Mouse (Mus musculus) kidney, postnatal 4 days (tissue): Measurements from ENCODE around the gene Klf1.

ENCODE experiments used
- DNase-seq, 2 experiments: peaks; one replicate each; pipeline ENCODE4 v3.0.0; 2021; ENCODE audit warnings: mixed read lengths in 2 of 2

Klf1 gene

GRCm38 (mm10) chr8:84901752-84902151 is at the start of gene Klf1:
Gene Klf1, plus strand, starts transcription at chr8:84901928.
- no peak for DNase-seq

DNA sequence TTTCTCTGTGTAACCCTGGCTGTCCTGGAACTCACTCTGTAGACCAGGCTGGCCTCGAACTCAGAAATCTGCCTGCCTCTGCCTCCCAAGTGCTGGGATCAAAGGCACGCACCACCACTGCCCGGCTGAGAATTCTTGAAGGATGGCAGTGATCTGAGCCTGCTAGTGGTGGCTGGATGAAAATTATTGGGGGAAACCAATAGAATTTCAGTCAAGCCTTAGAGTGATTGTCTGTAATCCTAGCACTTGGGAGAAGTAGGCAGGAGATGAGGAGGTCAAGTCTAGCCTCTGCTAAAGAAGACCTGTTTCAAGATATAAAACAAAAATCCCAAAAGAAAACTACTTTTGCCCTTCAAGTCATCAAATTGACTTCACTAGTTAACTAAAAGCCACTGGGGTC is 45.3 kb upstream of the Klf1 start:
- DNase-seq = no peak

GRCm38 (mm10) chr8:84856864-84857441 is 44.8 kb upstream of the Klf1 start, which contains the start of gene Farsa:
Gene Farsa, plus strand, starts transcription at chr8:84856989.
- DNase-seq = peak; percentile 94 to 96

GRCm38 (mm10) chr8:84871376-84872308 is 30.1 kb upstream of the Klf1 start, which contains the start of gene Syce2:
Gene Syce2, plus strand, starts transcription at chr8:84872111.
- peak; percentile 91 to 94 for DNase-seq

GRCm38 (mm10) chr8:84872309-84872965 is 29.3 kb upstream of the Klf1 start:
- peak; percentile 52 to 70 for DNase-seq

DNA sequence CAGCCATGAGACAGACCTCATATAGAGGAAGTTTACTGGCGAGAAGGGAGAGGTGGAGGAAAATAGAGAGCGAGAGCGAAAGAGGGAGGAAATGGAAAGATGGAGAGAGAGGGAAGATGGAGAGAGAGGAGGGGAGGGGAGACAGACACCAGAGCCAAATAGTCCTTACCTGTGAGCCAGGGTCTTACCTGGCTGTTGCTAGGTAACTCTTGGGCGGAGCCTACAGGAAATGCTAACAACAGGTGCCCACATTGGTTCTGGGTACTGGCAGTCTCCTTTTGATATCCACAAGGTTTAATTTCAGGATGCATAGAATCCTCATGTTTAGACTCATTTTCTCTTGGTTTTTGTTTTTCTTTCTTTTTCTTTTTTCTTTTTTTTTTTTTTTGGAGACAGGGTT is 28.7 kb upstream of the Klf1 start:
- no peak for DNase-seq

DNA sequence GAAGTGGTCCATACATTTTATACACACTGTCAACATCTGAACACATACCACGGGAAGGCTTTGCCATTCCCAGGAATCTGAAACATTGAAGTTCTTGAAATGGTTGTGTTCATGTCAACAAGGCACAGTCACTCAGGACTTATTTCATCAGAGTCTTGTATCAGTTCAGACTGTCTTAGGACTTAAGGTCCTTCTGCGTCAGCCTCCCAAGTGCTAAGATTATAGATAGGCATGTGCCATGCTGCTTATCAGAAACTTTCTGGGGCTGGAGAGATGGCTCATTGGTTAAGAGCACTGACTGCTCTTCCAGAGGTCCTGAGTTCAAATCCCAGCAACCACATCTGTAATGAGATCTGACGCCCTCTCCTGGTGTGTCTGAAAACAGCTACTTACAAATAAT is 27.4 kb upstream of the Klf1 start:
- DNase-seq = no peak

DNA sequence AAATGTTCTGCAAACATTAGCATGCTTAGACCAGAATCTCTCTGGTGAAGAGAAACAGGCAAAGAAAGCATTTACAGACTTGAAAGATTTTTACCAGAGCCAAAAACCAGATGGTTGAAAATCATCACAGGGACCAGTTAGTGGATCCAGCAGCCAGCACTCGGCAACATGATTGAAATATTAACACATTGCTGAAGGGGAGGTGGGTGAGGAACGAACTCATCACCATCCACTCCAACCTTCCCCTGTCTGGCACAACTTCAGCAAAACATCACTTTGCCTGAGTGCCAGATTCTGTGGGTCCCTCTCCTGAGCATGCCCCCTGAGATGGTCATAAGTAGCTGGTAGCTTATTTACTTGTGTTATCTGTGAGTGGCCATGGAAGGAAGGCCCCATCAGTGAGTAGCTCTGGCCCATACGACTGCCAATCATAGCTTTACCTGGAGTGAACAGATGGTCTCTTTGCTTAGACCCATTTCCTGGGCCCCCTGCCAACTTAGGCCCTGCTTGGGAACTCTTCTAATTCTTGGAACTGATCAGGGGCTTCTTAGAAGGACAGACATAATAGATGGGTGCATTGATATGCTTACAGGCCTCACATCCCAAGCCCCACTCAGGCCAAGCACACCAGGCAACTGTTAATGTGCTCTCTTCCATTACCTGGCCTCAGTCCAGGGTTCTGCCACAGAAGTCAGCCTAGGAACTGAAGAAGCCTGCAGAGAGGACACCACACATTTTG is 24.3 kb upstream of the Klf1 start:
- no peak for DNase-seq

DNA sequence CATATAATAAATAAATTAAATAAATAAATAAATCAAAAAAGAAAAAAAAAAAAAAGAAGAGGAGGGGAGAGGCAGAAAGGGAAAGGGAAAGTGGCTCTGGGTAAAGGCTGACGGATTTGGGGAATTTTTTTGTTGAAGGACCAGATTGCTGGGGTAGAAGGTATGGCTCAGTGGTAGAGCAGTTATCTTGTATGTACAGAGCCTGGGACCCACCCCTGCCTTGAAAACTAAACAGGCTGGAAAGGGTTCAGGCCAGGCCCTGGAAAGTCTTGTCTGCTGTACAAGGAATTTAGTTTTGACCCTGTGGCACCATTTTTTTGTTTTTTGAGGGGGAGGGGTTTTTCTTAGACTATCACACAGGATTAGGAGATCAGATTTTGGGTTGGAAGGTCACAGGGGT is 22.8 kb upstream of the Klf1 start:
- no peak for DNase-seq

- DNase-seq = no peak
Measured at GRCm38 (mm10) chr8:84884728-84885127, 17.0 kb upstream of the Klf1 start.

DNA sequence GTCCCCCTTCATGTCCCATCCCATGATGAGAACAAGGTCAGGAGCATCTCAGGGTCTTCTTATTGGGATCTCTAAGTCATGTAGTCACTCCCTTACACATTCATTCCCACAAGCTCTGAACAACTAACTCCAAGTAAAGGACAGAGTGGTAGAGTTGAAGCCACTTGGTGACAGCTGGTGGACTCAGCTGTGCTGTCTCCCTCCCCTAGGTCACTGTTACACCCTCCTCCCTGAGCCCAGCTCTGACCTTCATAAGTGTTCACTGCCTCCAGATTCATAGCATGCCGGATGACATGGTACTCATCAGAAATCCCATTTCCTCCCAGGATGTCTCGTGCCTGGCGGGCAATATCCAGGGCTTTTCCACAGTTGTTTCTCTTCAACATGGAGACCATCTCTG is 13.4 kb upstream of the Klf1 start:
- no peak for DNase-seq

- no peak for DNase-seq
Measured at GRCm38 (mm10) chr8:84889141-84889540, 12.6 kb upstream of the Klf1 start.

DNA sequence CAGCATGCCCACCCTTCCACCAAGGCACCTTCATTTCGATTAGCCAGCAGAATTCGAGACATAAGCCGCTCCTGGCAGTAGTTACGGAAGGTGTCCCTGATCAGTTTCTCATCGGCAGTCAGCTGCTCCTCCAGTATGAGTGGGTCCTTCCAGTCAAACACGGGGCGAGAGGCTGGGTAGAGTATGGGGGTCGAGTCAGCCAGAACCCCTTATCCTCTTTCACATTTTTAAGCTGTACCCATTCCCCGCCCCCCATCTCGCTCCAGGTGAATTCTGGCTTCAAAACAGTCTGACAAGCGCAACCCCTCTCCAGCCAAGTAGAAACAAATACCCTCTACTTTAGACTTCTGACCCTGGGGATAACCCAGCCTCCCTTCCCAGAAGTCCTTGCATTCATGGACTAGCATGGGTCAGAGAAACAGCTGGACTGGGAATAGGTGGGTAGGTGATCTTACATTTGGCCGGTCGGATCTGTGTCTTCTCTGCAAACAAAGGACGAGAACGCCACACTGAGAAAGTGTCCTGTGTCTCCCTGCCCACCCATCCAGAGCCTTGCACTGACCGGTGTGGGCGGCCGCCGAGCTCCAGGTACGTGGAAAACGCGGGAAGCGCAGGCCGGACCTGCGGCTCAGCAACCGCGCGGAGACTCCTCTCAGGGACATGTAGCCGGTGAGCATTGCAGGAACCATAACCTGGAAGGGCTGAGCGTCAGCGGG is 8.6 kb upstream of the Klf1 start:
- no peak for DNase-seq

GRCm38 (mm10) chr8:84893709-84894134 is 8.0 kb upstream of the Klf1 start, which contains the start of gene Gcdh:
Gene Gcdh, minus strand, starts transcription at chr8:84893921.
- DNase-seq = peak; percentile 88 to 93

- DNase-seq = no peak
Measured at GRCm38 (mm10) chr8:84895963-84896362, 5.8 kb upstream of the Klf1 start.

DNA sequence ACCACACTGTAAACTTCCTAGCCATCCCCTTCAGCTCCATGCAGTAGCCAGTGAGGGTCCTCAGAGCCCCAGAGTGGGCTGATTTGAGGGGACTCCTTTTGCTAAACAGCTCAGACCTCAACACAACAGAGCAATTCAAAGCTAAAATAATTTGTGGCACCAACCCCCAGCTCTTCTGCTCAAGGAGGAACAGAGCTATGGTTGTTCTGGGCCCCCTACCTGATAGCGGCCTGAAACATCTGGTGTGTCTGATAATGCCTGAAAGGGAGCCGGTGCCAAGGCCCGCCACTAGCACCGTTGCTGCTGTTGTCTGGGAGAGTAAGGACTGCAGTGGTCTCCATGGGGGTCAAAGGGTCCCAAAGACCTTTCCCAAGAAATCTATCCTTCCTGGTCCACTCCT is 657 bp upstream of the Klf1 start:
- DNase-seq = no peak

DNA sequence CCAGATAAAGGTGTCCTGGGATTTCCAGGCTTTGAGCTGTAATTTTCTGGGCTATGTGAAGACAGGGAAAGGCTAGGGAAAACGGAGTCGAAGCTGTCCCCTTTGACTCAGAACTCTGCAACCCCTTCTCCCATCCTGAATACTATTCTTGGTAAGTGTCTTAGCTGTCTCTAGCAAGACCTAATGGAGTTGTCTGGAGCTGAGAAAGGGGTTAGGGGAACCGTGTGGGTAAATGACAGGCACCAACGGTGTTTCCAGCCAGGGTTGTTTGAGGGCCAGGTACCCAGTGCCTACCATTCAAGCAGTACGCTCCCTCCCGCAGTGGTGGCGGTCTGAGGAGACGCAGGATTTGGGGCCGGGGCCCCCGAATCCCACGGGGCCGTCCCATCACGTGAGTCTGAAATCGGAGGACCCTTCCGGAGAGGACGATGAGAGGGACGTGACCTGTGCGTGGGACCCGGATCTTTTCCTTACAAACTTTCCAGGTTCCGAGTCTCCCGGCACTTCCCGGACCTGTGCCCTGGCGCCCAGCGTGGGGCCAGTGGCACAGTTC is 715 bp downstream of the Klf1 start:
- DNase-seq = no peak

DNA sequence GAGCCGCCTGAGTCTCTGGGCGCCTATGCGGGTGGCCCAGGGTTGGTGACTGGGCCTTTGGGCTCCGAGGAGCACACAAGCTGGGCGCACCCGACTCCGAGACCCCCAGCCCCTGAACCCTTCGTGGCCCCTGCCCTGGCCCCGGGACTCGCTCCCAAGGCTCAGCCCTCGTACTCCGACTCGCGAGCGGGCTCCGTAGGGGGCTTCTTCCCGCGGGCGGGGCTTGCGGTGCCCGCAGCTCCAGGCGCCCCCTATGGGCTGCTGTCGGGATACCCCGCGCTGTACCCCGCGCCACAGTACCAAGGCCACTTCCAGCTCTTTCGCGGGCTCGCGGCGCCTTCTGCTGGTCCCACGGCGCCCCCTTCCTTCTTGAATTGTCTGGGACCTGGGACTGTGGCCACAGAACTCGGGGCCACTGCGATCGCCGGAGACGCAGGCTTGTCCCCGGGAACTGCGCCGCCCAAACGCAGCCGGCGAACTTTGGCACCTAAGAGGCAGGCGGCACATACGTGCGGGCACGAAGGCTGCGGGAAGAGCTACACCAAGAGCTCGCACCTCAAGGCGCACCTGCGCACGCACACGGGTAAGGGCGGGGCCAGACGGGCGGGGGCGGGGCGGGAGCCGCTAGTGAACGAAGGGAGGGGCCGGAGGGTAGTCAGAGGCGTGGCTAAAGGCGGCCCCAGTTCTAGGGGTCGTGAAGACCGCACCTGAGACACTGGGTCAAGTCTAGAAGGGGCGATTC is 1.4 kb downstream of the Klf1 start:
- peak; percentile 96 to 97 for DNase-seq

DNA sequence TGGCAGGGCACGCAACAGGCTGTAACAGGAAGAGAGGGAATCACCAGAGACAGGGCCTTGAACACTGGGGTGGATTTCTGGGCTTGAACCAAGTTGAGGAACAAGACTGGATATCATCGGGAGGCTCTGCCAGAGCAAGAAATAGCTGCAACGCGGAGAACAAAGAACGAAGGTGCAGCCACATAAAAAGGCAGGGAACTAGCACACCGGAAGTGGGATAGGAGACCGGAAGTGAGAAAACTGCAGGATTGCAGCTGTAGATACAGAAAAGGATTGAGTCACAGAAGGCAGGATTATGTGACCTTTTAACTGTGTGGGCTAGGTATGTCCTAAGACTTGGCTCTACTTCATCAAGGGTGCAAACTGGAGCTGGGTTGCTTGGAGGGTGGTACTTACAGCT is 2.6 kb downstream of the Klf1 start:
- no peak for DNase-seq

GRCm38 (mm10) chr8:84907037-84907436 is 5.3 kb downstream of the Klf1 start:
- DNase-seq = no peak

DNA sequence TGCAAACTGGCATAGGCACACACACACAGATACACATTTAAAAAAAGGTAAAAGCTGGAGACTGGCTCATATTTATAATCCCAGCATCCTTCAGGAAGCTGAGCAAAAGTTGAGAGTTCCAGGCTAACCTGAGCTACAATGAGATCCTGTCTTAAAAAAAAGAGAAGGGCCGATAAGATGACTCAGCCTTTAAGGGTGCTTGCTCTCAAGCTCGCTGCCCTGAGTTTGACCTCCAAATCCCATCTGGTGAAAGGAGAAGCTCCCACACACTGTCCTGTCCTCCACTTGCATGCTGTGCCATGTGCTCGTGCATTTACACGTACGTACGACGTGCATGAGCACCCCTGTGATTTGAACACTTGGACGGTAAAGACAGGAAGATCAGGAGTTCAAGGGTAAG is 5.8 kb downstream of the Klf1 start:
- DNase-seq = no peak
